Mouse (Mus musculus) heart, postnatal 0 days (tissue): ENCODE results near the gene Mlh1.

Experiments used
- CTCF ChIP-seq: IDR thresholded peaks from 2 replicates; pipeline ENCODE4 v1.5.1; 2016; ENCODE audit warnings: antibody characterized with exemption, control low read depth, low read depth
- EP300 ChIP-seq: IDR thresholded peaks from 2 replicates; pipeline ENCODE4 v1.6.1; 2016; ENCODE audit warnings: antibody characterized with exemption, low read depth

- TF ChIP-seq EP300: no peak
- TF ChIP-seq CTCF: no peak
These were observed 63.4 kb downstream of the Mlh1 start for GRCm38 (mm10) chr9:111208185-111208584.
